Mouse (Mus musculus): Measurements from ENCODE around the gene Trim65.
"Not testable (repeated sequence)": the region's sequence is repeated elsewhere in the genome, so short reads cannot be mapped to it uniquely, and the experiment has no call there.

Gene Trim65

GRCm38 (mm10) chr11:116138468-116139138, 7.7 kb upstream of the Trim65 start, which contains the start of gene Mrpl38:
Mrpl38 (minus strand) TSS chr11:116138868.
- peak; percentile 84 for DNase-seq (ENCODE audit: low spot score)

GRCm38 (mm10) chr11:116138096-116138467, 7.2 kb upstream of the Trim65 start:
- DNase-seq (ENCODE audit: low spot score) = no peak

GRCm38 (mm10) chr11:116134171-116134570, 3.2 kb upstream of the Trim65 start:
- DNase-seq (ENCODE audit: low spot score) = no peak

- no peak for DNase-seq (ENCODE audit: low spot score)
Observed at GRCm38 (mm10) chr11:116133497-116133896, 2.6 kb upstream of the Trim65 start.

- DNase-seq (ENCODE audit: low spot score) = no peak
Observed at GRCm38 (mm10) chr11:116132366-116133333, 1.7 kb upstream of the Trim65 start.

- no peak for DNase-seq (ENCODE audit: low spot score)
Observed at GRCm38 (mm10) chr11:116131349-116132170, 632 bp upstream of the Trim65 start.

- no peak for DNase-seq (ENCODE audit: low spot score)
Observed at GRCm38 (mm10) chr11:116129993-116130487, 888 bp downstream of the Trim65 start.

- DNase-seq (ENCODE audit: low spot score) = no peak
Observed at GRCm38 (mm10) chr11:116129091-116129790, 1.7 kb downstream of the Trim65 start.

GRCm38 (mm10) chr11:116127986-116128385, 2.9 kb downstream of the Trim65 start:
- DNase-seq (ENCODE audit: low spot score) = no peak

- DNase-seq (ENCODE audit: low spot score) = peak; percentile 85
Observed at GRCm38 (mm10) chr11:116127156-116127980, 3.6 kb downstream of the Trim65 start, which contains the start of gene Trim47. Trim47 (minus strand) TSS chr11:116127210.

- DNase-seq (ENCODE audit: low spot score) = no peak
Observed at GRCm38 (mm10) chr11:116126261-116126660, 4.7 kb downstream of the Trim65 start.

- not testable (repeated sequence) for DNase-seq (ENCODE audit: low spot score)
Observed at GRCm38 (mm10) chr11:116121731-116122245, 9.1 kb downstream of the Trim65 start.

GRCm38 (mm10) chr11:116117819-116118218, 13.1 kb downstream of the Trim65 start:
- no peak for DNase-seq (ENCODE audit: low spot score)

GRCm38 (mm10) chr11:116117241-116117640, 13.7 kb downstream of the Trim65 start:
- no peak for DNase-seq (ENCODE audit: low spot score)

- DNase-seq (ENCODE audit: low spot score) = no peak
Observed at GRCm38 (mm10) chr11:116111611-116112203, 19.2 kb downstream of the Trim65 start.

GRCm38 (mm10) chr11:116111067-116111466, 19.9 kb downstream of the Trim65 start:
- DNase-seq (ENCODE audit: low spot score) = no peak

GRCm38 (mm10) chr11:116110540-116110939, 20.4 kb downstream of the Trim65 start:
- no peak for DNase-seq (ENCODE audit: low spot score)

GRCm38 (mm10) chr11:116110131-116110530, 20.8 kb downstream of the Trim65 start:
- DNase-seq (ENCODE audit: low spot score) = peak; percentile 73

- no peak for DNase-seq (ENCODE audit: low spot score)
Observed at GRCm38 (mm10) chr11:116109441-116110081, 21.4 kb downstream of the Trim65 start.
